Mouse (Mus musculus) kidney, embryonic 15.5 days (tissue): Measurements from ENCODE around the gene Hoxa10. TPM values are rescaled to one million over a fixed set of nuclear protein-coding genes. Genes with fewer than 3 reads are reported as not detected.

ENCODE experiments used
- ATAC-seq: fragments of 200-750 bp; cut with Nextera tagmentation; replicated peaks from 2 replicates; pipeline ENCODE4 v1.8.0; 2017; ENCODE audit warnings: moderate TSS enrichment; ENCODE audit not compliant: low FRiP score
- H3K27ac ChIP-seq: fragments of 300-500 bp; sonication (generic); 2 replicates; pipeline ENCODE4 v1.5.1; 2015; ENCODE audit warnings: mild to moderate bottlenecking, inconsistent platforms
- H3K27me3 ChIP-seq: fragments of 300-500 bp; sonication (generic); 2 replicates; pipeline ENCODE4 v1.6.1; 2015; ENCODE audit warnings: inconsistent platforms
- H3K36me3 ChIP-seq: fragments of 300-500 bp; sonication (generic); 2 replicates; pipeline ENCODE4 v1.6.1; 2015; ENCODE audit warnings: inconsistent platforms
- H3K4me1 ChIP-seq: fragments of 300-500 bp; sonication (generic); 2 replicates; pipeline ENCODE4 v1.6.1; 2015; ENCODE audit warnings: inconsistent platforms
- H3K4me2 ChIP-seq: fragments of 300-500 bp; sonication (generic); 2 replicates; pipeline ENCODE4 v1.6.1; 2015; ENCODE audit warnings: moderate library complexity, mild to moderate bottlenecking, inconsistent platforms
- H3K4me3 ChIP-seq: fragments of 300-500 bp; sonication (generic); replicated peaks from 2 replicates; pipeline ENCODE4 v1.5.1; 2015; ENCODE audit warnings: mild to moderate bottlenecking, inconsistent platforms
- H3K9ac ChIP-seq: fragments of 300-500 bp; sonication (generic); 2 replicates; pipeline ENCODE4 v1.6.1; 2015; ENCODE audit warnings: mild to moderate bottlenecking, inconsistent platforms
- H3K9me3 ChIP-seq: fragments of 300-500 bp; sonication (generic); replicated peaks from 2 replicates; pipeline ENCODE4 v1.6.1; 2016; ENCODE audit warnings: inconsistent platforms
- WGBS: fragments of 180-500 bp; shearing (Covaris S2); methylation state at CpG from one replicate; pipeline ENCODE4 v1.1.7; 2015; ENCODE audit warnings: mixed read lengths; 5-methylcytosine and 5-hydroxymethylcytosine counted together
- polyA plus RNA-seq: library from polyadenylated mRNA; unstranded; fragments of >200 nt; fragmentation: Nextera tagmentation; extraction: Ambion mirVana; gene quantifications from 2 replicates; pipeline ENCODE4 v1.2.1, GENCODE M21; 2015

Hoxa10 gene
- polyA plus RNA-seq: 157 and 172 TPM in 2 replicates

GRCm38 (mm10) chr6:52240389-52241000, at the start of gene Hoxa10:
Gene Hoxa10, minus strand, starts transcription at chr6:52240854.
- peaks cover 22% of the 10 kb centered on the region for H3K27me3 ChIP-seq
- peak; percentile 69 for ATAC-seq
- H3K4me1 ChIP-seq: peaks cover 51% of the 10 kb centered on the region
- H3K36me3 ChIP-seq: no peaks in the 10 kb centered on the region
- H3K27ac ChIP-seq: peak within 1 kb of the TSS; percentile 95
- H3K4me3 ChIP-seq: peak within 1 kb of the TSS; percentile 76
- peak within 1 kb of the TSS; percentile 74 for H3K4me2 ChIP-seq
- no peaks in the 10 kb centered on the region for H3K9me3 ChIP-seq
- peak within 1 kb of the TSS; percentile 96 for H3K9ac ChIP-seq
- WGBS: 2% methylated on average over 35 of the region's 35 CpGs

- Histone ChIP-seq H3K36me3 (no peaks in the 10 kb centered on the region), H3K27ac (no peak overlapping the region), H3K27me3 (peaks cover 75% of the 10 kb centered on the region), H3K9ac (no peak overlapping the region), H3K4me1 (peaks cover 14% of the 10 kb centered on the region), H3K9me3 (no peaks in the 10 kb centered on the region), H3K4me3 (no peak overlapping the region), H3K4me2 (no peak overlapping the region)
- no peak for ATAC-seq
- 8% methylated on average over 12 of the region's 12 CpGs for whole genome bisulfite sequencing
These were observed 49.5 kb upstream of the Hoxa10 start for GRCm38 (mm10) chr6:52290186-52290585.

- Histone ChIP-seq H3K9ac (no peak overlapping the region), H3K4me2 (no peak overlapping the region), H3K9me3 (no peaks in the 10 kb centered on the region), H3K27me3 (peaks cover 49% of the 10 kb centered on the region), H3K4me3 (no peak overlapping the region), H3K27ac (no peak overlapping the region), H3K4me1 (no peaks in the 10 kb centered on the region), H3K36me3 (no peaks in the 10 kb centered on the region)
- WGBS: 64% methylated on average over 5 of the region's 5 CpGs
- ATAC-seq: no peak
These were observed 43.2 kb upstream of the Hoxa10 start for GRCm38 (mm10) chr6:52283896-52284295.

GRCm38 (mm10) chr6:52281084-52281483, 40.4 kb upstream of the Hoxa10 start:
- 30% methylated on average over 12 of the region's 12 CpGs for WGBS
- H3K9ac ChIP-seq: no peak overlapping the region

GRCm38 (mm10) chr6:52276920-52277319, 36.3 kb upstream of the Hoxa10 start:
- no peak for ATAC-seq
- WGBS: 5% methylated on average over 5 of the region's 5 CpGs

More at GRCm38 (mm10) chr6:52281084-52281483, 40.4 kb upstream of the Hoxa10 start:
- Histone ChIP-seq H3K27me3 (peaks cover 58% of the 10 kb centered on the region), H3K9me3 (no peaks in the 10 kb centered on the region), H3K27ac (no peak overlapping the region), H3K36me3 (no peaks in the 10 kb centered on the region), H3K4me1 (0 out of 2 replicates have a peak, but pooled peaks cover 2% of the 10 kb centered on the region), H3K4me3 (no peak overlapping the region), H3K4me2 (no peak overlapping the region)
- ATAC-seq: no peak

GRCm38 (mm10) chr6:52276382-52276781, 35.7 kb upstream of the Hoxa10 start:
- no peak overlapping the region for H3K4me2 ChIP-seq
- peaks cover 90% of the 10 kb centered on the region for H3K27me3 ChIP-seq
- no peaks in the 10 kb centered on the region for H3K9me3 ChIP-seq
- WGBS: 3% methylated on average over 6 of the region's 6 CpGs
- H3K4me3 ChIP-seq: no peak overlapping the region
- H3K9ac ChIP-seq: no peak overlapping the region
- ATAC-seq: no peak
- peaks cover 11% of the 10 kb centered on the region; the same call in 1 of the 2 replicates for H3K4me1 ChIP-seq
- no peak overlapping the region for H3K27ac ChIP-seq
- no peaks in the 10 kb centered on the region for H3K36me3 ChIP-seq

More at GRCm38 (mm10) chr6:52276920-52277319, 36.3 kb upstream of the Hoxa10 start:
- no peak overlapping the region for H3K4me2 ChIP-seq
- H3K4me3 ChIP-seq: no peak overlapping the region
- no peaks in the 10 kb centered on the region for H3K9me3 ChIP-seq
- H3K27me3 ChIP-seq: peaks cover 90% of the 10 kb centered on the region
- H3K27ac ChIP-seq: no peak overlapping the region
- no peak overlapping the region for H3K9ac ChIP-seq
- H3K4me1 ChIP-seq: peaks cover 11% of the 10 kb centered on the region; the same call in 1 of the 2 replicates
- H3K36me3 ChIP-seq: no peaks in the 10 kb centered on the region

GRCm38 (mm10) chr6:52275563-52276280, 35.1 kb upstream of the Hoxa10 start:
- H3K9ac ChIP-seq: no peak overlapping the region
- WGBS: 6% methylated on average over 8 of the region's 8 CpGs
- no peaks in the 10 kb centered on the region for H3K9me3 ChIP-seq
- H3K4me2 ChIP-seq: no peak overlapping the region
- peaks cover 90% of the 10 kb centered on the region for H3K27me3 ChIP-seq
- H3K4me3 ChIP-seq: no peak overlapping the region
- H3K27ac ChIP-seq: no peak overlapping the region
- H3K4me1 ChIP-seq: peaks cover 13% of the 10 kb centered on the region; the same call in 1 of the 2 replicates
- no peak for ATAC-seq
- no peaks in the 10 kb centered on the region for H3K36me3 ChIP-seq

- H3K4me3 ChIP-seq: no peak overlapping the region
- H3K27ac ChIP-seq: no peak overlapping the region
- no peak overlapping the region for H3K4me2 ChIP-seq
- no peak overlapping the region for H3K9ac ChIP-seq
- peaks cover 93% of the 10 kb centered on the region for H3K27me3 ChIP-seq
- ATAC-seq: no peak
- WGBS: 4% methylated on average over 11 of the region's 11 CpGs
- H3K4me1 ChIP-seq: peaks cover 15% of the 10 kb centered on the region; the same call in 1 of the 2 replicates
- H3K9me3 ChIP-seq: no peaks in the 10 kb centered on the region
- no peaks in the 10 kb centered on the region for H3K36me3 ChIP-seq
These were observed 33.9 kb upstream of the Hoxa10 start for GRCm38 (mm10) chr6:52274576-52274975.

GRCm38 (mm10) chr6:52273656-52274280, 33.1 kb upstream of the Hoxa10 start:
- no peak overlapping the region for H3K27ac ChIP-seq
- ATAC-seq: no peak
- H3K4me3 ChIP-seq: no peak overlapping the region
- H3K4me1 ChIP-seq: peaks cover 15% of the 10 kb centered on the region; the same call in 1 of the 2 replicates
- 6% methylated on average over 22 of the region's 22 CpGs for WGBS
- H3K9me3 ChIP-seq: no peaks in the 10 kb centered on the region
- peaks cover 96% of the 10 kb centered on the region for H3K27me3 ChIP-seq
- H3K9ac ChIP-seq: no peak overlapping the region
- H3K4me2 ChIP-seq: peak overlapping the region; percentile 8; the same call in 1 of the 2 replicates
- H3K36me3 ChIP-seq: no peaks in the 10 kb centered on the region

GRCm38 (mm10) chr6:52272766-52273655, 32.4 kb upstream of the Hoxa10 start:
- 11% methylated on average over 22 of the region's 22 CpGs for WGBS
- H3K9me3 ChIP-seq: no peaks in the 10 kb centered on the region
- H3K4me1 ChIP-seq: peaks cover 15% of the 10 kb centered on the region; the same call in 1 of the 2 replicates
- peaks cover 99% of the 10 kb centered on the region for H3K27me3 ChIP-seq
- no peaks in the 10 kb centered on the region for H3K36me3 ChIP-seq
- ATAC-seq: no peak
- H3K4me2 ChIP-seq: peak overlapping the region; percentile 8; the same call in 1 of the 2 replicates
- no peak overlapping the region for H3K4me3 ChIP-seq
- no peak overlapping the region for H3K9ac ChIP-seq
- H3K27ac ChIP-seq: no peak overlapping the region
